Mouse (Mus musculus) intestine, postnatal 0 days (tissue): Measurements from ENCODE around the gene BC028528. TPM values are rescaled to one million over a fixed set of nuclear protein-coding genes. Genes with fewer than 3 reads are reported as not detected.
"Not testable (repeated sequence)": the region's sequence is repeated elsewhere in the genome, so short reads cannot be mapped to it uniquely, and the experiment has no call there.

Source experiments
- ATAC-seq: fragments of 200-750 bp; cut with Nextera tagmentation; 2 replicates; pipeline ENCODE4 v1.8.0; 2017; ENCODE audit warnings: mild to moderate bottlenecking, moderate TSS enrichment, moderate library complexity
- H3K27ac ChIP-seq: fragments of 300-500 bp; sonication (generic); 2 replicates; pipeline ENCODE4 v1.5.1; 2014; ENCODE audit warnings: mild to moderate bottlenecking, low read depth, low read length, moderate library complexity
- H3K27me3 ChIP-seq: fragments of 300-500 bp; sonication (generic); replicated peaks from 2 replicates; pipeline ENCODE4 v1.6.1; 2014; ENCODE audit warnings: low read length, mixed read lengths; ENCODE audit not compliant: control insufficient read depth, insufficient read depth
- H3K36me3 ChIP-seq: fragments of 300-500 bp; sonication (generic); 2 replicates; pipeline ENCODE4 v1.6.1; 2014; ENCODE audit warnings: mild to moderate bottlenecking, moderate library complexity; ENCODE audit not compliant: control insufficient read depth, insufficient read depth
- H3K4me1 ChIP-seq: fragments of 300-500 bp; sonication (generic); replicated peaks from 2 replicates; pipeline ENCODE4 v1.6.1; 2014; ENCODE audit warnings: antibody characterized with exemption, low read length, mixed read lengths; ENCODE audit not compliant: control insufficient read depth, insufficient read depth
- H3K4me2 ChIP-seq: fragments of 300-500 bp; sonication (generic); replicated peaks from 2 replicates; pipeline ENCODE4 v1.6.1; 2014; ENCODE audit warnings: low read depth, mild to moderate bottlenecking, moderate library complexity
- H3K4me3 ChIP-seq: fragments of 300-500 bp; sonication (generic); 2 replicates; pipeline ENCODE4 v1.5.1; 2014; ENCODE audit warnings: low read depth, low read length
- H3K9ac ChIP-seq: fragments of 300-500 bp; sonication (generic); 2 replicates; pipeline ENCODE4 v1.6.1; 2014; ENCODE audit warnings: mild to moderate bottlenecking, low read depth, low read length
- H3K9me3 ChIP-seq: fragments of 300-500 bp; sonication (generic); 2 replicates; pipeline ENCODE4 v1.6.1; 2016; ENCODE audit warnings: mixed run types; ENCODE audit not compliant: control insufficient read depth
- CTCF ChIP-seq: sonication (generic); IDR thresholded peaks from 2 replicates; pipeline ENCODE4 v1.5.1; 2016; ENCODE audit warnings: low read depth, mild to moderate bottlenecking, control low read depth, antibody characterized with exemption, moderate library complexity
- WGBS: fragments of 180-500 bp; shearing (Covaris S2); extraction: QIAGEN DNeasy Blood & Tissue Kit; methylation state at CpG from one replicate; pipeline ENCODE4 v1.1.7; 2014; 5-methylcytosine and 5-hydroxymethylcytosine counted together
- polyA plus RNA-seq: library from polyadenylated mRNA; unstranded; fragments of >200 nt; fragmentation: Nextera tagmentation; extraction: Ambion mirVana; gene quantifications from 2 replicates; pipeline ENCODE4 v1.2.1, GENCODE M21; 2015

BC028528 gene
- polyA plus RNA-seq, 1 experiment from 2014 or later: 11.9 TPM

DNA sequence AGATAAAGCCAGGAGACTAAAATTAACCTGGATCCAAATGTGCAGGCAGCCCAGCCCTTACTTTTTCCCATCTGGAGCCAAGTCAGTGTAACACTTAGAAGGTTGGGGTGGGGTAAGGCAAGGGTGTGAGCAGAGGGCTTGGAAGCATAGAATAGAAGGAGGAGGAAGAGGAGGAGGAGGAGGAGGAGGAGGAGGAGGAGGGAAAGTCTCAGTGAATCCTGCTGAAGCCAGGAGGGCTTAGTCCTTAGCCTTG, 10.5 kb upstream of the BC028528 start:
- no peak overlapping the region for H3K27ac ChIP-seq
- no peak overlapping the region for H3K9ac ChIP-seq
- no peaks in the 10 kb centered on the region for H3K4me1 ChIP-seq
- H3K4me2 ChIP-seq: no peak overlapping the region
- H3K27me3 ChIP-seq: peaks cover 8% of the 10 kb centered on the region; the same call in 1 of the 2 replicates
- no peak for TF ChIP-seq CTCF
- no peaks in the 10 kb centered on the region for H3K9me3 ChIP-seq
- no peak for ATAC-seq
- H3K36me3 ChIP-seq: peaks cover 3% of the 10 kb centered on the region; the same call in 1 of the 2 replicates
- no peak overlapping the region for H3K4me3 ChIP-seq

DNA sequence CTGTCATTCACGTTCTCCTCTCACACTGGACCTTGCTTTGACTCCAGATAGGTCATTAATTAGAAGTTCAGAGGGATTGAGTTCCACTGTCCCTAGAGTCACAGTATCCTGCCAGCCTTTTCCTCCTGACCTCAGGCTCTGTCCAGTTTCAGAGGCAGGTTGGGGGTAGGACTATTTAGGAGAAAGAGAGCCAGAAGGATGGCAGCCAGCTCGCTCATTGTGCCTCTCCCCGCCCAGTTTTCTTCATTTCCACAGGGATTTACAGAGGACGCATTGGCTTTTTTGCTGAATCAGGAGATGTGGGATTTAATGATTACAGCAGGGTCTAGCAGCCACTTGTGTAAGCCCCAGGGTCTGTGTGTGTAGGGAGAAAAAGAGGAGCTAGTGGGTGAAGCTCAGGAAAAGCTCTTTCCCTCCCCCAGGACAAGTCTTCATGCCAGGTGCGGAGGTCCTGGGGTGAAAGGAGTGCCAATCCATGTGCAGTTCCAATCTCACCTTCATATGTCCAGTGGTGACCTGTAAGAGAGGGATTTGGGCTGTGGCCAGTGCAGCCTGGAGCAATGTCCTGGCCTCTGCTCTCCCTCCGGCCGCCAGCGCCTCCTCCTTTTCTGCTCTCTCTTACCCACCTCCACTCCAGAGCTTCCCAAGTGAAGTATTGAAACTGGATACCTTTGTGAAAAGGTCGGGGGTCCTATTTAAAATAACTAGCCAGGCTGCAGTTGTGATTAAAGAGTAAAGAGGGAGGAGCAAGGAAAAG, 10.0 kb upstream of the BC028528 start:
- TF ChIP-seq CTCF: no peak
- no peak overlapping the region for H3K4me3 ChIP-seq
- WGBS: 72% methylated on average over 9 of the region's 9 CpGs
- H3K9ac ChIP-seq: no peak overlapping the region
- H3K9me3 ChIP-seq: no peaks in the 10 kb centered on the region
- H3K27me3 ChIP-seq: peaks cover 8% of the 10 kb centered on the region; the same call in 1 of the 2 replicates
- no peak overlapping the region for H3K27ac ChIP-seq
- ATAC-seq: no peak
- H3K4me1 ChIP-seq: no peaks in the 10 kb centered on the region
- peaks cover 3% of the 10 kb centered on the region; the same call in 1 of the 2 replicates for H3K36me3 ChIP-seq
- H3K4me2 ChIP-seq: no peak overlapping the region

DNA sequence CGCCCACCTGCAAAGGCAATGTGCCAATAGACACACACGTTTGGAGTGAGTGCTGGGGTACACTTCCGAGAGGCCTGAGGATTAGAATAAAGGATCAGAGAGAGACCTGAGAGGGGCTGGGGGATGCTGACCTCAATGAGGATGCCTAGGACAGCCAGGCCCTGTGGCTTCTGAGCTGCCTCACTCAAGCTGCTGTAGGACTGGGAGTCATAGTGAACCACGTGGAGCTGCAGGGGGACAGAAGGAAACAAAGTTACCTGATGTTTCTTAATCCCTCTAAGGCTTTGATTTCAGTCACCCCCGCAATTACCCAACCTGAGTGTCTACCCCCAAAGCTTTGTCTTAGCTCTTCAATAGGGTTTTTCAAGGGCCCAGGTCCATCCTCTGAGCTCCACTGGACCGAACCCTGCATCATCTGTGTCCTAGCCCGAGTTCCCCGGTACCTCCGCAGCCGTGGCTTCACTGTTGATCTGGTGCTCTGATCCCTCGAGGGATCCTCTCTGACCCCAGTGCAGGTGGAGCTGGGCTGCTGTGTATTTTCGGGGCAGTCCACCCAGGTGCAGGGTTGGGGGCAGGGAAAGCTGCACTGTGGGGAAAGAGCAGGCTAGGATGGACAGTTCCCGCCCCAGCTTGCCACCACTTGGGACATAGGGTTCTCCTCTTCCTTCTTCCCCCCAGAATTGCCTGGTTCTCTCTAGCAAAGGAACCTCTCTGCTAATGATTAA, 8.2 kb upstream of the BC028528 start:
- TF ChIP-seq CTCF: no peak
- Histone ChIP-seq H3K4me2 (no peak overlapping the region), H3K9ac (no peak overlapping the region), H3K4me1 (no peaks in the 10 kb centered on the region), H3K4me3 (no peak overlapping the region), H3K36me3 (peaks cover 3% of the 10 kb centered on the region; the same call in 1 of the 2 replicates), H3K27ac (no peak overlapping the region), H3K27me3 (peaks cover 8% of the 10 kb centered on the region; the same call in 1 of the 2 replicates), H3K9me3 (no peaks in the 10 kb centered on the region)
- WGBS: 73% methylated on average over 13 of the region's 13 CpGs
- ATAC-seq: no peak

DNA sequence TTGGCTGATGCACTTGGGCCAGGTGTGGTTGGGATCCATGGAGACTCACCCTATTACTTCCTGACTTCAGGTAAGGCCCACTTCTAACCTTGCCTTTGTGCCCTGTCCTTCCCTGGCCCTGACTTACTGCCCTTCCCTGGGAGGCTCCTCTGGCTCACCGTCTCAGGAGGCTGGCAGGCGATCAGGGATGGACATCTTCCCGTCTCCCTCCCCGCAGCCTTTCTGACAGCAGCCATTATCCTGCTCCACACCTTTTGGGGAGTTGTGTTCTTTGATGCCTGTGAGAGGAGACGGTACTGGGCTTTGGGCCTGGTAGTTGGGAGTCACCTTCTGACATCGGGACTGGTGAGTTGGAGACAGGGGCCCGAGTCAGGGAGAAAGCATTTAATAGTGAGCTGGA, 3.7 kb upstream of the BC028528 start:
- 0 out of 2 replicates have a peak overlapping the region, but pooled peaks have one; percentile 77 for H3K4me2 ChIP-seq
- WGBS: 84% methylated on average over 7 of the region's 7 CpGs
- H3K36me3 ChIP-seq, H3K9ac ChIP-seq, ATAC-seq, H3K27ac ChIP-seq, H3K4me1 ChIP-seq, H3K4me3 ChIP-seq, H3K9me3 ChIP-seq, H3K27me3 ChIP-seq: not testable (repeated sequence)

DNA sequence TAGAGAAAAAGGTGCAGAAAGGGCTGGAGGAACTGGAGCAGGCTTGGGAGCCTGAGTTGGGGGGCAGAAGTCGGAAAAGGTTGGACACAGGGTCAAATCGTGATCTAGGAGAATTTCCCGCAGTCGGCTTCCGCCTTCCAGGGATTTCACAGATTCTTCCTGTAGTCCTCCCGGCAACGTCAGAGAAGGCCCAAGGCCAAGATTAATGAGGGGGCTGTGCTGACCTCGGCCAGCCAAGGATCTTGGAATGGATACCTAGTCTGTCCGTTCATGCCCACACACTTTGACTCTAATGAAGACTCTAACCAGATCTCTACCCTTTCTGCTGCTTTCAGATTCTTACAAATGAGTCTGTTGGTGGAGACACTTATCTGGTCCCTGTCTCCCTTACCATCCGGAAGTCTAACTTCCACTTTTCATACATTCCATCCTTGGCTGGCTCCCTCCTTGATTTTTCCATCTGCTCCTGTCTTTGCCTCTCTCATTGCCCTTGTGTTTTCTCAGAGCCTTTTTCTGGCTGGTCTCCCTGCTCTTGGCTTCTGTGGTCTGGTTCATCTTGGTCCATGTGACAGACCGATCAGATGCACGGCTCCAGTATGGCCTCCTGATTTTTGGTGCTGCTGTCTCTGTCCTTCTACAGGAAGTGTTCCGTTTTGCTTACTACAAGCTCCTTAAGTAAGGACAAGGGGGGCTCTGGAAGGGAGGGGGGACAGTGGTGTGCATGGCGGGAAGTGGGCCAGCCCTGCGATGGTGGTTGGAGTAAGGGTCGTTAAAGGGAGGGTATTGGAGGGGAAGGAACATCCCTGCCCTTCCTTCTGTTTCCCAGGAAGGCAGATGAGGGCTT, 2.7 kb upstream of the BC028528 start:
- H3K4me2 ChIP-seq: peak overlapping the region; percentile 77
- no peaks in the 10 kb centered on the region for H3K9me3 ChIP-seq
- H3K4me1 ChIP-seq: 0 out of 2 replicates have a peak, but pooled peaks cover 3% of the 10 kb centered on the region
- H3K27me3 ChIP-seq: no peaks in the 10 kb centered on the region
- H3K27ac ChIP-seq: peak overlapping the region; percentile 76
- peak overlapping the region; percentile 71 for H3K9ac ChIP-seq
- TF ChIP-seq CTCF: no peak
- WGBS: 3% methylated on average over 14 of the region's 16 CpGs
- H3K4me3 ChIP-seq: peak overlapping the region; percentile 67
- peaks cover 3% of the 10 kb centered on the region; the same call in 1 of the 2 replicates for H3K36me3 ChIP-seq
- peak; percentile 17; the same call in 1 of the 2 replicates for ATAC-seq

DNA sequence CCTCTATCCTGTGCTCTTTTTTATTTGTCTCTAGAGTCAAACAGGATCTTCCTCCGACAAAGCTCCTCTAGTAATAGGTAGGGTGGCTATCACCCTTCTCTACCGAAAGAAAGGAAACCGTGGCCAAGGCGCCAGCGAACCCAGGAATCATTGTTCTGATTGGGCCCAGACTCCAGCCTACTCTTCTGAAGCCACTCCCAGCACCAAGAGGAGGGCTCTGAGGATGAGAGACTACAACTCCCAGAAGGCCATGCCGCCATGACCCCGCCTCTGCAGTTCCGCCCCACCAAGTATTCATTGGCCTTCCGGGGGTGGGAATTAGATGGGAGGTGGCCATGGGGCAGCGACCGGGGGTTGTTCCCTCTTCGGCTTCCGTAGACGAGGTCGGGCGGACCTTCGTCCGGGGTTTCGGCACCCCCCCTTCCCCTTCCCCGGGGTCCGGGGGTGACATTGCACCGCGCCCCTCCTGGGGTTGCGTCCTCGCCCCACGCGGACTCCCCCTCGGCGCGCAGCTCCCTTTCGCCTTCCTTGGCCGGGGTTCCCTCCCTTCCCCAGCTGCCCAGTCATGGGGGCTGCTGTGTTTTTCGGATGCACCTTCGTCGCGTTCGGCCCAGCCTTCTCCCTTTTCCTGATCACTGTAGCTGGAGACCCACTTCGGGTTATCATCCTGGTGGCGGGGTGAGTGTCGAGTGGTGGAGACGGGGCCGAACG, 2.0 kb upstream of the BC028528 start, which contains the start of gene Aph1a:
Gene Aph1a (plus strand): TSS at position 364 of the 711 bp plus-strand sequence.
- not testable (repeated sequence) for H3K27me3 ChIP-seq, H3K4me1 ChIP-seq, H3K9me3 ChIP-seq, H3K36me3 ChIP-seq
- WGBS: under 1% methylated on average over 25 of the region's 43 CpGs
- Histone ChIP-seq H3K27ac (peak within 1 kb of the TSS; percentile 76), H3K4me3 (peak within 1 kb of the TSS; percentile 67), H3K9ac (peak within 1 kb of the TSS; percentile 71), H3K4me2 (peak within 1 kb of the TSS; percentile 77)
- peak; percentile 97 for ATAC-seq
